Mouse (Mus musculus) G1E-ER4 (cell line): ENCODE measurements around the gene Zfp973. TPM values are rescaled to one million over a fixed set of nuclear protein-coding genes. Genes with fewer than 3 reads are reported as not detected.
"Not testable (repeated sequence)": the region's sequence is repeated elsewhere in the genome, so short reads cannot be mapped to it uniquely, and the experiment has no call there.

Experiments
- GATA1 ChIP-seq: IDR thresholded peaks from one replicate; pipeline ENCODE4 v1.8.0; 2012; ENCODE audit warnings: low read length, inconsistent platforms
- polyA plus RNA-seq: library from polyadenylated mRNA; stranded (reverse); fragments of >175 nt; gene quantifications from 2 replicates; pipeline ENCODE4 v1.2.3, GENCODE M21; 2012

Gene Zfp973
- polyA plus RNA-seq = 1.0 and 1.1 TPM in 2 replicates

DNA sequence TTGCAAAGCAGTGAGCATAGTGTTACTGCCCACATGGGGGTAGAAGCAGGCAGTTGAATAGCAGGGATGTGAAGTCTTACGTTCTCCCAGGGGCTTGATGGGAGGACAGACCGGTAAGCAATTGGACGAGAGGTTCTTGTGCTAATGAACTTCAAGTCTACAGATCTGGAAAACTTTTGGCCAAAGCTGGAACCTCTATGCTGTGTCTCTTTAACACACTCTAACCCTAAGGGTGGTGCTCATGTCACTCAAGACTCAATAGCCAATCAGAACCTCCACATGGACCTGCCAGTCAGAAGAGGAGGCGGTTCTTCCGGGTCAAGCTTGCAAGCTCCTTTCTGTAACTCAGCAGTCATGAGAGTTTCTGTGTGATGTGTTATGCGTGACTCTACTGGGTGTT is at the start of gene Zfp973:
Gene Zfp973 (plus strand): TSS at position 301 of the 400 bp plus-strand sequence.
- TF ChIP-seq GATA1 = not testable (repeated sequence)

- not testable (repeated sequence) for TF ChIP-seq GATA1
These were observed 34.1 kb upstream of the Zfp973 start, which contains the start of gene Gm14308 for GRCm38 (mm10) chr2:176636244-176636643. TSS of gene Gm14308 (minus strand) at chr2:176636344.

DNA sequence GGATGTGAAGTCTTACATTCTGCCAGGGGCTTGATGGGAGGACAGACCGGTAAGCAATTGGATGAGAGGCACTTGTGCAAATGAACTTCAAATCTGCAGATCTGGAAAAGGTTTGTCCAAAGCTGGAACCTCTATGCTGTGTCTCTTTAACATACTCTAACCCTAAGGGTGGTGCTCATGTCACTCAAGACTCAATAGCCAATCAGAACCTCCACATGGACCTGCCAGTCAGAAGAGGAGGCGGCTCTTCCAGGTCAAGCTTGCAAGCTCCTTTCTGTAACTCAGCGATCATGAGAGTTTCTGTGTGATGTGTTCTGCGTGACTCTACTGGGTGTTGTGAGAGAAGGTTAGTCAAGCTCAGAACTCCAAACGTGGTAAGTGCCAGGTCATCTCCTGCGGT is 37.7 kb downstream of the Zfp973 start, which contains the start of gene Gm14305:
Gene Gm14305 (plus strand): TSS at position 278 of the 400 bp plus-strand sequence.
- not testable (repeated sequence) for TF ChIP-seq GATA1

Other genes with a start within 250 kb of the Zfp973 start
- gene Gm14435, start 246.9 kb upstream of the Zfp973 start, polyA plus RNA-seq = not detected in 2 replicates
- gene Gm14434, start 183.7 kb upstream of the Zfp973 start, polyA plus RNA-seq = not detected in 2 replicates
- 0.28 and 0.29 TPM in 2 replicates for gene Zfp967, start 149.5 kb upstream of the Zfp973 start, polyA plus RNA-seq
- gene Gm14308, start 34.2 kb upstream of the Zfp973 start, polyA plus RNA-seq = 1.3 and 1.4 TPM in 2 replicates
- 1.1 and 1.2 TPM in 2 replicates for gene Gm14305, start 37.8 kb downstream of the Zfp973 start, polyA plus RNA-seq
- gene Gm14295, start 128.1 kb downstream of the Zfp973 start, polyA plus RNA-seq = 0.13 and 0.65 TPM in 2 replicates
- gene Gm14408, start 160.6 kb downstream of the Zfp973 start, polyA plus RNA-seq = not detected in 2 replicates